Mouse (Mus musculus): Measurements from ENCODE around the gene Cyb5rl.

- no peak for TF ChIP-seq MAFK (IDR thresholded peaks at IDR 0.05; ENCODE audit: insufficient read depth, low read depth, low read length)
- TF ChIP-seq ZC3H11A (IDR thresholded peaks at IDR 0.05; ENCODE audit: borderline replicate concordance, low read depth, low read length), result no peak
These were observed 59.6 kb downstream of the Cyb5rl start for GRCm38 (mm10) chr4:107126389-107126788.

All from ES-E14 (cell line).